Mouse (Mus musculus): Measurements from ENCODE around the gene Retreg3.

GRCm38 (mm10) chr11:101167963-101168300 lies 48.2 kb upstream of the Retreg3 start:
- no peak for TF ChIP-seq POLR2A (IDR thresholded peaks at IDR 0.05; ENCODE audit: borderline replicate concordance, insufficient read depth, low read length)
- no peak for TF ChIP-seq CTCF (IDR thresholded peaks at IDR 0.05; ENCODE audit: borderline replicate concordance, insufficient read depth, low read depth, low read length)

Data from cerebellum, adult 2 months (tissue).